ENCODE assay signal across 14 mouse cellular contexts in the genomic region with DNA sequence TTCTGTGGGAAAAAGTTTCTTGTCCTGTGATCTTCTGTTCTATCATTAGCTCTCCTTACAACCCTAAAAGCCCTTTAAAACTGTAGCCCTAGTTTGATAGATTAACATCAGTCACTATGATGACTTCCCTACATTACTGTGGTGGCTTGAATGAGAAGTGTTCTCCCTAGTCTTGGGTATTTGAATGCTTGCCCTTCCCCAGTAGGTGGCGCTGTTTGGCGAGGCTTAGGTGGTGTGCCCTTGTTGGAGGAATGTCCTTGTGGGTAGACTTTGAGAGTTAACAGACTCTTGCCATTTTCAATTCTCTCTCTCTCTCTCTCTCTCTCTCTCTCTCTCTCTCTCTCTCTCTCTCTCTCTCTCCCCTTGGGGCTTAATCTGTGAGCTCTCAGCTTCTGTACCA.
DNase-seq lines count a peak whose midpoint lies in the region; ATAC-seq and TF ChIP-seq lines count a peak whose summit lies in the region.
"Had no signal": no experiment of that assay in that cellular context is flagged by ENCODE, and none has a peak within 500 bp of the region (broad histone marks: within the 10 kb centered on the region; RNA-seq: fewer than 3 reads in every experiment).

No protein-coding gene starts in this region.

- TF ChIP-seq CTCF in layer of hippocampus, adult 2 months (conservative IDR thresholded peaks at IDR 0.05) = peak; percentile 37
- TF ChIP-seq CTCF in testis, adult 2 months (IDR thresholded peaks at IDR 0.05; ENCODE audit: control insufficient read depth, insufficient read depth, insufficient replicate concordance, low read depth, low read length) = peak; percentile 76; the same call in 1 of the 2 replicates

- H3K4me2 ChIP-seq in kidney, embryonic 14.5 days (replicated peaks; ENCODE audit: low read depth, low read length) = no peak overlapping the region
- H3K4me2 ChIP-seq: hindbrain, embryonic 12.5 days; midbrain, embryonic 12.5 days had no signal

- WGBS in kidney, embryonic 14.5 days = 59% methylated on average over 2 of the region's 2 CpGs

- peak; percentile 3 for DNase-seq in CD4-positive, CD25-positive, alpha-beta regulatory T cell, adult 2 months (ENCODE audit: low read depth, low spot score)
- no peak for DNase-seq in layer of hippocampus, adult 2 months (ENCODE audit: low spot score in 2 of 2)
- no peak for DNase-seq in layer of hippocampus, postnatal 10 days (ENCODE audit: low spot score in 2 of 2)
- no peak for DNase-seq in testis, postnatal 14 days (ENCODE audit: low spot score)
- DNase-seq in thymus, postnatal 0 days (ENCODE audit: low spot score) = no peak
- DNase-seq: adrenal gland, postnatal 36 days; cerebellum, adult 18-20 months; kidney, postnatal 10 days; right cerebral cortex, postnatal 4 days had no signal

- no peaks in the 10 kb centered on the region for H3K4me1 ChIP-seq in testis, adult 2 months (ENCODE audit: control insufficient read depth, insufficient read depth, low read length)
- no peaks in the 10 kb centered on the region for H3K4me1 ChIP-seq in kidney, embryonic 14.5 days (ENCODE audit: control insufficient read depth, insufficient read depth, low read length)

- TF ChIP-seq POLR2A in testis, adult 2 months (IDR thresholded peaks at IDR 0.05; ENCODE audit: control insufficient read depth, low read depth, low read length) = no peak

- no peak for ATAC-seq in CD4-positive, CD25-positive, alpha-beta regulatory T cell, adult 4 months
- ATAC-seq in kidney, embryonic 14.5 days (ENCODE audit: low FRiP score, low TSS enrichment) = no peak

- H3K9me3 ChIP-seq in kidney, embryonic 14.5 days (ENCODE audit: control insufficient read depth, low read length) = no peaks in the 10 kb centered on the region
- H3K9me3 ChIP-seq: hindbrain, embryonic 12.5 days; midbrain, embryonic 12.5 days had no signal

- H3K27ac ChIP-seq in layer of hippocampus, adult 2 months = no peak overlapping the region
- no peak overlapping the region for H3K27ac ChIP-seq in testis, adult 2 months (ENCODE audit: control insufficient read depth, insufficient read depth, low read depth, low read length)
- H3K27ac ChIP-seq in kidney, embryonic 14.5 days (ENCODE audit: low read depth, low read length) = no peak overlapping the region
- H3K27ac ChIP-seq: hindbrain, embryonic 12.5 days; midbrain, embryonic 12.5 days had no signal

- H3K27me3 ChIP-seq in testis, adult 2 months (ENCODE audit: control insufficient read depth, insufficient read depth, low read length) = no peaks in the 10 kb centered on the region
- no peaks in the 10 kb centered on the region for H3K27me3 ChIP-seq in kidney, embryonic 14.5 days (ENCODE audit: control insufficient read depth, insufficient read depth, low read length)
- H3K27me3 ChIP-seq: midbrain, embryonic 12.5 days had no signal

- no peak overlapping the region for H3K9ac ChIP-seq in kidney, embryonic 14.5 days (ENCODE audit: low read depth, low read length)
- H3K9ac ChIP-seq: hindbrain, embryonic 12.5 days; midbrain, embryonic 12.5 days had no signal

- no peaks in the 10 kb centered on the region for H3K36me3 ChIP-seq in testis, adult 2 months (ENCODE audit: control insufficient read depth, insufficient read depth, low read length)
- no peaks in the 10 kb centered on the region for H3K36me3 ChIP-seq in kidney, embryonic 14.5 days (ENCODE audit: control insufficient read depth, insufficient read depth, low read length)
- H3K36me3 ChIP-seq: hindbrain, embryonic 12.5 days; midbrain, embryonic 12.5 days had no signal

- no peak overlapping the region for H3K4me3 ChIP-seq in layer of hippocampus, adult 2 months
- no peak overlapping the region for H3K4me3 ChIP-seq in testis, adult 2 months (ENCODE audit: control insufficient read depth, low read depth, low read length)
- no peak overlapping the region for H3K4me3 ChIP-seq in kidney, embryonic 14.5 days (ENCODE audit: low read length)
- H3K4me3 ChIP-seq: hindbrain, embryonic 12.5 days; midbrain, embryonic 12.5 days had no signal
